Mouse (Mus musculus) small intestine, adult 2 months (tissue): Measurements from ENCODE around the gene Mki67. TPM values are rescaled to one million over a fixed set of nuclear protein-coding genes. Genes with fewer than 3 reads are reported as not detected.

Source experiments
- H3K27ac ChIP-seq: fragments of 200-500 bp; 2 replicates; pipeline ENCODE4 v1.5.1; 2012; ENCODE audit warnings: low read depth, low read length, control low read depth, inconsistent platforms; ENCODE audit not compliant: insufficient read depth
- H3K27me3 ChIP-seq: fragments of 200-500 bp; 2 replicates; pipeline ENCODE4 v1.6.1; 2012; ENCODE audit warnings: mild to moderate bottlenecking, moderate library complexity, low read length, inconsistent platforms; ENCODE audit not compliant: control insufficient read depth, insufficient read depth
- H3K36me3 ChIP-seq: fragments of 200-500 bp; 2 replicates; pipeline ENCODE4 v1.6.1; 2012; ENCODE audit warnings: mild to moderate bottlenecking, low read length, control low read depth, inconsistent platforms; ENCODE audit not compliant: control insufficient read depth, insufficient read depth
- H3K4me1 ChIP-seq: fragments of 200-500 bp; 2 replicates; pipeline ENCODE4 v1.6.1; 2012; ENCODE audit warnings: low read length, inconsistent platforms, mixed read lengths; ENCODE audit not compliant: control insufficient read depth, insufficient read depth, insufficient read length
- H3K4me3 ChIP-seq: fragments of 200-500 bp; 2 replicates; pipeline ENCODE4 v1.5.1; 2012; ENCODE audit warnings: low read depth, mild to moderate bottlenecking, control low read depth, inconsistent platforms, low read length, moderate library complexity
- CTCF ChIP-seq: fragments of 200-500 bp; IDR thresholded peaks from 2 replicates; pipeline ENCODE4 v1.5.1; 2012; ENCODE audit warnings: low read depth, mild to moderate bottlenecking, control low read depth, inconsistent platforms, low read length, moderate library complexity, mixed read lengths; ENCODE audit not compliant: insufficient replicate concordance, insufficient read length; ENCODE audit errors: extremely low read depth
- POLR2A ChIP-seq: fragments of 200-500 bp; IDR thresholded peaks from 2 replicates; pipeline ENCODE4 v1.6.1; 2012; ENCODE audit warnings: low read depth, mild to moderate bottlenecking, control low read depth, inconsistent platforms, low read length, moderate library complexity
- WGBS: fragments of 180-500 bp; shearing (Covaris S2); methylation state at CpG from one replicate; pipeline ENCODE4 v1.1.7; 2018; 5-methylcytosine and 5-hydroxymethylcytosine counted together
- polyA plus RNA-seq: library from polyadenylated mRNA; depleted of rRNA; stranded (reverse); fragments of >200 nt; gene quantifications from 2 replicates; pipeline ENCODE4 v1.2.3, GENCODE M21; 2012

Mki67 gene
- polyA plus RNA-seq, 1 experiment = 1.7 TPM

GRCm38 (mm10) chr7:135664211-135664610 lies 52.0 kb downstream of the Mki67 start:
- Histone ChIP-seq H3K4me1 (0 out of 2 replicates have a peak, but pooled peaks cover 3% of the 10 kb centered on the region), H3K36me3 (peaks cover 6% of the 10 kb centered on the region), H3K27ac (no peak overlapping the region), H3K27me3 (no peaks in the 10 kb centered on the region), H3K4me3 (no peak overlapping the region)
- WGBS = 85% methylated on average over 7 of the region's 7 CpGs
- TF ChIP-seq CTCF = no peak
- no peak for TF ChIP-seq POLR2A

GRCm38 (mm10) chr7:135660314-135660713 lies 55.8 kb downstream of the Mki67 start:
- H3K36me3 ChIP-seq = peaks cover 9% of the 10 kb centered on the region
- no peaks in the 10 kb centered on the region for H3K27me3 ChIP-seq
- 0 out of 2 replicates have a peak, but pooled peaks cover 3% of the 10 kb centered on the region for H3K4me1 ChIP-seq
- TF ChIP-seq CTCF = no peak
- no peak for TF ChIP-seq POLR2A
- H3K27ac ChIP-seq = no peak overlapping the region
- H3K4me3 ChIP-seq = no peak overlapping the region

GRCm38 (mm10) chr7:135659314-135659935 lies 56.7 kb downstream of the Mki67 start:
- H3K4me1 ChIP-seq = 0 out of 2 replicates have a peak, but pooled peaks cover 3% of the 10 kb centered on the region
- peaks cover 7% of the 10 kb centered on the region for H3K36me3 ChIP-seq
- no peak overlapping the region for H3K4me3 ChIP-seq
- TF ChIP-seq POLR2A = no peak
- TF ChIP-seq CTCF = no peak
- WGBS = 75% methylated on average over 5 of the region's 5 CpGs
- H3K27ac ChIP-seq = no peak overlapping the region
- no peaks in the 10 kb centered on the region for H3K27me3 ChIP-seq

- Histone ChIP-seq H3K4me1 (0 out of 2 replicates have a peak, but pooled peaks cover 3% of the 10 kb centered on the region), H3K27me3 (no peaks in the 10 kb centered on the region), H3K36me3 (peaks cover 7% of the 10 kb centered on the region), H3K27ac (no peak overlapping the region), H3K4me3 (no peak overlapping the region)
- TF ChIP-seq POLR2A = no peak
- TF ChIP-seq CTCF = no peak
- 80% methylated on average over 7 of the region's 7 CpGs for WGBS
Measured at GRCm38 (mm10) chr7:135658150-135658549, 58.0 kb downstream of the Mki67 start.

GRCm38 (mm10) chr7:135655113-135655512 lies 61.0 kb downstream of the Mki67 start:
- Histone ChIP-seq H3K36me3 (peaks cover 7% of the 10 kb centered on the region), H3K4me1 (peaks cover 5% of the 10 kb centered on the region; the same call in 1 of the 2 replicates), H3K4me3 (no peak overlapping the region), H3K27me3 (no peaks in the 10 kb centered on the region), H3K27ac (peak overlapping the region; percentile 58)
- no peak for TF ChIP-seq CTCF
- TF ChIP-seq POLR2A = no peak
- 76% methylated on average over 4 of the region's 4 CpGs for WGBS

GRCm38 (mm10) chr7:135654288-135654687 lies 61.9 kb downstream of the Mki67 start:
- Histone ChIP-seq H3K27ac (no peak overlapping the region), H3K4me1 (peaks cover 2% of the 10 kb centered on the region; the same call in 1 of the 2 replicates), H3K4me3 (no peak overlapping the region), H3K27me3 (no peaks in the 10 kb centered on the region), H3K36me3 (peaks cover 3% of the 10 kb centered on the region)
- TF ChIP-seq POLR2A (no peak), CTCF (no peak)
- WGBS = 80% methylated on average over 6 of the region's 6 CpGs

- no peaks in the 10 kb centered on the region for H3K36me3 ChIP-seq
- no peak overlapping the region for H3K4me3 ChIP-seq
- TF ChIP-seq POLR2A = no peak
- TF ChIP-seq CTCF = no peak
- no peak overlapping the region for H3K27ac ChIP-seq
- no peaks in the 10 kb centered on the region for H3K27me3 ChIP-seq
- 83% methylated on average over 7 of the region's 7 CpGs for WGBS
- peaks cover 2% of the 10 kb centered on the region; the same call in 1 of the 2 replicates for H3K4me1 ChIP-seq
Measured at GRCm38 (mm10) chr7:135653601-135654000, 62.6 kb downstream of the Mki67 start.
